Mouse (Mus musculus) right cerebral cortex, adult 2 months (tissue): Measurements from ENCODE around the gene Rpl37a.
A peak's percentile ranks its signal among the peaks of the same experiment; 100 is the strongest.

Experiments used
- DNase-seq, 2 experiments: peaks; one replicate each; pipeline ENCODE4 v3.0.0; 2021 to 2022; ENCODE audit warnings: low spot score in 2 of 2

Rpl37a gene

GRCm38 (mm10) chr1:72736397-72737125 is 25.5 kb downstream of the Rpl37a start:
- no peak for DNase-seq

- DNase-seq: peak in 1 of 2 experiments; percentile 11
Observed at GRCm38 (mm10) chr1:72738946-72739680, 28.0 kb downstream of the Rpl37a start.

- peak; percentile 25 to 54 for DNase-seq
Observed at GRCm38 (mm10) chr1:72739681-72740063, 28.6 kb downstream of the Rpl37a start.

- DNase-seq: no peak
Observed at GRCm38 (mm10) chr1:72741406-72741805, 30.3 kb downstream of the Rpl37a start.

GRCm38 (mm10) chr1:72744816-72745506 is 33.9 kb downstream of the Rpl37a start:
- DNase-seq: no peak

- DNase-seq: peak; percentile 67
Observed at GRCm38 (mm10) chr1:72746382-72746781, 35.3 kb downstream of the Rpl37a start.

GRCm38 (mm10) chr1:72751371-72751781 is 40.3 kb downstream of the Rpl37a start:
- peak; percentile 19 to 25 for DNase-seq

GRCm38 (mm10) chr1:72753211-72753610 is 42.1 kb downstream of the Rpl37a start:
- DNase-seq: no peak

GRCm38 (mm10) chr1:72755227-72755626 is 44.1 kb downstream of the Rpl37a start:
- no peak for DNase-seq

- DNase-seq: no peak
Observed at GRCm38 (mm10) chr1:72755801-72756200, 44.7 kb downstream of the Rpl37a start.

GRCm38 (mm10) chr1:72759758-72760157 is 48.7 kb downstream of the Rpl37a start:
- no peak for DNase-seq
